Comparison of ENCODE assay signal across 9 mouse cellular contexts in genomic region chr7:71383341-71384130, GRCm38 (mm10). TPM values are rescaled to one million over a fixed set of nuclear protein-coding genes. Genes with fewer than 3 reads are reported as not detected.
DNase-seq lines count a peak whose midpoint lies in the region; ATAC-seq and TF ChIP-seq lines count a peak whose summit lies in the region.
"Had no signal": no experiment of that assay in that cellular context is flagged by ENCODE, and none has a peak within 500 bp of the region (broad histone marks: within the 10 kb centered on the region; RNA-seq: fewer than 3 reads in every experiment).

No protein-coding gene starts in this region.

- peak overlapping the region; percentile 64 for H3K27ac ChIP-seq in gastrocnemius, adult 2 months
- H3K27ac ChIP-seq in forebrain, embryonic 11.5 days (ENCODE audit: low read depth, low read length) = peak overlapping the region; percentile 91
- peak overlapping the region; percentile 74 for H3K27ac ChIP-seq in stomach, embryonic 14.5 days (ENCODE audit: low read length)

- 4% methylated on average over 20 of the region's 20 CpGs for WGBS in forebrain, embryonic 11.5 days
- 27% methylated on average over 20 of the region's 20 CpGs for WGBS in stomach, embryonic 14.5 days

- H3K4me1 ChIP-seq in forebrain, embryonic 11.5 days (replicated peaks; ENCODE audit: control insufficient read depth, insufficient read depth, low read length) = peaks cover 7% of the 10 kb centered on the region
- peaks cover 32% of the 10 kb centered on the region for H3K4me1 ChIP-seq in stomach, embryonic 14.5 days (ENCODE audit: control insufficient read depth, insufficient read depth, low read length)

- peak overlapping the region; percentile 22; the same call in 1 of the 2 replicates for H3K4me3 ChIP-seq in gastrocnemius, adult 2 months
- no peak overlapping the region for H3K4me3 ChIP-seq in forebrain, embryonic 11.5 days (ENCODE audit: low read depth, low read length)
- no peak overlapping the region for H3K4me3 ChIP-seq in stomach, embryonic 14.5 days (ENCODE audit: low read depth, low read length)

- peaks cover 28% of the 10 kb centered on the region for H3K27me3 ChIP-seq in forebrain, embryonic 11.5 days (ENCODE audit: control insufficient read depth, insufficient read depth, low read length)
- no peaks in the 10 kb centered on the region for H3K27me3 ChIP-seq in stomach, embryonic 14.5 days (ENCODE audit: control insufficient read depth, insufficient read depth, low read length)

- no peaks in the 10 kb centered on the region for H3K36me3 ChIP-seq in forebrain, embryonic 11.5 days (ENCODE audit: control insufficient read depth, insufficient read depth, low read length)
- no peaks in the 10 kb centered on the region for H3K36me3 ChIP-seq in stomach, embryonic 14.5 days (ENCODE audit: control insufficient read depth, insufficient read depth, low read length)

- H3K9me3 ChIP-seq in forebrain, embryonic 11.5 days (ENCODE audit: control insufficient read depth, low read length) = no peaks in the 10 kb centered on the region
- H3K9me3 ChIP-seq in stomach, embryonic 14.5 days (ENCODE audit: control insufficient read depth, low read depth, low read length) = no peaks in the 10 kb centered on the region

- no peak for TF ChIP-seq CTCF in gastrocnemius, adult 2 months (IDR thresholded peaks at IDR 0.05)

- peak; percentile 91 for ATAC-seq in forebrain, embryonic 11.5 days (replicated peaks; ENCODE audit: low FRiP score)
- no peak for ATAC-seq in stomach, embryonic 14.5 days (ENCODE audit: insufficient number of reproducible peaks, insufficient read depth, low FRiP score, low read depth)

- peak overlapping the region; percentile 31 for H3K4me2 ChIP-seq in forebrain, embryonic 11.5 days (ENCODE audit: low read depth, low read length, severe bottlenecking)
- peak overlapping the region; percentile 25; the same call in 1 of the 2 replicates for H3K4me2 ChIP-seq in stomach, embryonic 14.5 days (replicated peaks; ENCODE audit: low read depth, low read length)

- intact Hi-C loops in gastrocnemius, adult 2 months (cut with DNase I) = loop anchor here (10.0 kb wide), 1 partner anchor 201 kb away; no protein-coding TSS in a partner anchor

- no peak for DNase-seq in gastrocnemius, adult 2 months
- DNase-seq in gastrocnemius, adult 18-20 months (ENCODE audit: low spot score) = no peak
- DNase-seq in forebrain, embryonic 11.5 days (ENCODE audit: low spot score) = peak; percentile 83
- peak; percentile 24 for DNase-seq in heart, postnatal 4 days
- DNase-seq in layer of hippocampus, postnatal 36 days = peak; percentile 41 to 48
- peak; percentile 68 for DNase-seq in lung, postnatal 25 days (ENCODE audit: low spot score)
- no peak for DNase-seq in MN1 (ENCODE audit: low spot score)

- peak overlapping the region; percentile 45 for H3K9ac ChIP-seq in forebrain, embryonic 11.5 days (ENCODE audit: low read length)
- H3K9ac ChIP-seq in stomach, embryonic 14.5 days (replicated peaks; ENCODE audit: low read depth, low read length) = no peak overlapping the region

RNA-seq across cellular contexts. Expression of gene Gm10295, which starts 32.3 kb away (rescaled TPM):
- not detected for total RNA-seq in gastrocnemius, adult 2 months (2021)
- total RNA-seq in gastrocnemius, adult 18-20 months (2021) = not detected
- polyA plus RNA-seq in forebrain, embryonic 11.5 days (2014; fragmentation: Nextera tagmentation; extraction: Ambion mirVana) = not detected in 2 replicates
- total RNA-seq in heart, postnatal 4 days (2021) = not detected
- total RNA-seq in layer of hippocampus, postnatal 36 days (2021) = not detected
- polyA plus RNA-seq in stomach, embryonic 14.5 days (2014; fragmentation: Nextera tagmentation; extraction: Ambion mirVana) = not detected in 2 replicates
- total RNA-seq: common myeloid progenitor, adult 5-6 weeks had no signal

Comparison
In these comparisons a context has a peak if more than half of its experiments do, and no peak if none do; other contexts are left out.
1. DNase-seq: peak in forebrain, embryonic 11.5 days (single experiment), heart, postnatal 4 days (single experiment), layer of hippocampus, postnatal 36 days (2 of 2) and lung, postnatal 25 days (single experiment); none in gastrocnemius, adult 2 months (single experiment), gastrocnemius, adult 18-20 months (single experiment) and MN1 (single experiment).
2. Peak in every context shown above with its lines, with median percentiles within 50 percentile points of each other: H3K27ac ChIP-seq.